Mouse (Mus musculus) layer of hippocampus, adult 2 months (tissue): ENCODE results near the gene Ctrb1. TPM values are rescaled to one million over a fixed set of nuclear protein-coding genes. Genes with fewer than 3 reads are reported as not detected.

Source experiments
- DNase-seq, 2 experiments: peaks; one replicate each; pipeline ENCODE4 v3.0.0; 2022; ENCODE audit warnings: low spot score in 2 of 2
- H3K27ac ChIP-seq: fragments of 200-600 bp; 2 replicates; pipeline ENCODE4 v1.8.1; 2022
- H3K4me3 ChIP-seq: fragments of 200-600 bp; 2 replicates; pipeline ENCODE4 v1.8.1; 2022; ENCODE audit warnings: mild to moderate bottlenecking
- CTCF ChIP-seq: fragments of 200-600 bp; conservative IDR thresholded peaks from 2 replicates; pipeline ENCODE4 v1.8.1; 2022; ENCODE audit warnings: antibody characterized with exemption, mild to moderate bottlenecking, moderate library complexity
- total RNA-seq, 2 experiments: library from RNA; stranded (reverse); gene quantifications; 2 replicates each; pipeline ENCODE4 v1.2.3; 2021

The Ctrb1 gene
- total RNA-seq, 2 experiments from 2014 or later: not detected

DNA sequence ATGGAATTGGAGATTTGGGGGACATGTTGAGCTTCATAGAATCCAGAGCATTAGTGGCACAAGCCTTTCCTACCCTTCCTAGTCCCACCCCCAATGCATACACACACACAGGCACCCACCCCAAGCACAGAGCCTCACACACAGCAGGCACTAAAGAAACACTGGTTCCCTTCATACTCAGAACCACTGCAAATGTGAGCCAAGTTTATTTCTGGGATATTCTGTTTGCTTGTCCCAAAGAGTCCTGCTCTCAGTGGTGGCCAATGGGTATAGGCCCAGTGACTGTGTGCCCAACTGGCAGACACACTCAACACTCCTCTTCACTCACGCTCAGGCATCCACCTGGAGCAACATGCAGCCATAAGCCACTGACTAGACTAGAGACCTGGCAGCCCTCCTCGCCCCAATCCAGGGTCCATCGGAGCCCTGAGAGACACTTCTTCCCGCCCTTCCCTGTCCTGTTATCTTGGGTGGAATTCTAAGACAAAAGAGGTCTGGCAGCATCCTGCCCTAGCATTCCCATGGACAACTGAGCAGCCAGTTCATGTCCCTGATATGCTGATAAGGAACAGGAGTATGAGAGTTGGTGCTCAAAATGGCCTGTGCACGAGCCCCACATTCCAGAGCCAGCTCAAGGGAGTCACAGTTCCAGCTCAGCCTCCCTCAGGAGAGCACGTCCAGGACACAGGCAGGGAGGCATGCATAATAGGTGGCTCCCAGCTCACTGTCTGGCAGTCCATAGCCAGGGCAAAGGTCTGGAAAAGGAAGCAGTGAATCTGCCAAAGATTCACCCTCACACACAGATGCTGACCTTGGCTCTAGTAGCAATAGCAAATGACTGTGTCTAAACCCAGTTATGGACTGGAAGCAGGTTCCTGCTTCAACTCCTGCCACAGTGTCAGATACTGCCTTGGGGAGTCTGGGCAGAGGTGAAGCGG, 38.7 kb upstream of the Ctrb1 start:
- H3K4me3 ChIP-seq: peak overlapping the region; percentile 93
- peak overlapping the region; percentile 97 for H3K27ac ChIP-seq
- TF ChIP-seq CTCF: no peak
- DNase-seq: no peak

DNA sequence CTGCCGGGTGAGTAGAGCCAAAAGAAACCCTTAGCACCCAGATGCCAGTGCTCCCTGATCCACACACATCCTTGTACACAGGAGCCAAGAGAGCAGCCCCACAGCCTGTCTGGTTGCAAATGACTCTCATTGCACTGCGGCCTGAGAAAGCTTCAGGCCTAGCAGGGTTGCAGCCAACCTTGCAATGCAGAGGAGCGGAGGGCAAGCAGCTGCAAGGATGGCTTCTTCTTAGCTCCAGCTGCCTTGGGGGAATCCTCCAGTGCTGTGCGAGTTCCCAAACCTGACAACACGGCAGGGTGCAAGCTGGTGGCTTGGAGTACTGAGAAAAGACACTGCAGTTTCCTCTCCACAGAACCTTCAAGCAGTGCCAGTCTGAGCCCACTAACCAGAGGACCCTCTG, 37.7 kb upstream of the Ctrb1 start:
- no peak overlapping the region; the same call in 1 of the 2 replicates for H3K4me3 ChIP-seq
- peak overlapping the region; percentile 97 for H3K27ac ChIP-seq
- TF ChIP-seq CTCF: no peak
- DNase-seq: no peak

DNA sequence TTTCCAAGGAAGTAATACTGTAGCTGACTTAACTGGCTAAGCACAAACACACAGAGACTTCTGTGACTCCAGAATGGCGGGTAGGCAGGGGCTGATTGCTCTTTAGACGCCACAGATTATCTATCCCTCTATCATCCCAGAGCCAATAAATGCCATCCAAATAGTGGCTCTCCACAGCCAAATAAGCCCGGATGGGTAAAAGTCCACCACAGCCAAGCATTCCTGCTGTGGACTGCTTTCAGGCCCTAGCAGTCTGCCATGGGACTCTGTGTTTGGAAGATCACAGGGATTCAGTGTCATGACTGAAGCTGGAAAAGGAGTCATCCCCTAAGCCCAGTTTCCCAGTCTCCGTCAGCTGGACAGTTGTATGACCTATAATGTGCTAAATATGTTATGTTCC, 36.7 kb upstream of the Ctrb1 start:
- TF ChIP-seq CTCF: no peak
- H3K27ac ChIP-seq: peak overlapping the region; percentile 97
- H3K4me3 ChIP-seq: no peak overlapping the region
- DNase-seq: no peak

DNA sequence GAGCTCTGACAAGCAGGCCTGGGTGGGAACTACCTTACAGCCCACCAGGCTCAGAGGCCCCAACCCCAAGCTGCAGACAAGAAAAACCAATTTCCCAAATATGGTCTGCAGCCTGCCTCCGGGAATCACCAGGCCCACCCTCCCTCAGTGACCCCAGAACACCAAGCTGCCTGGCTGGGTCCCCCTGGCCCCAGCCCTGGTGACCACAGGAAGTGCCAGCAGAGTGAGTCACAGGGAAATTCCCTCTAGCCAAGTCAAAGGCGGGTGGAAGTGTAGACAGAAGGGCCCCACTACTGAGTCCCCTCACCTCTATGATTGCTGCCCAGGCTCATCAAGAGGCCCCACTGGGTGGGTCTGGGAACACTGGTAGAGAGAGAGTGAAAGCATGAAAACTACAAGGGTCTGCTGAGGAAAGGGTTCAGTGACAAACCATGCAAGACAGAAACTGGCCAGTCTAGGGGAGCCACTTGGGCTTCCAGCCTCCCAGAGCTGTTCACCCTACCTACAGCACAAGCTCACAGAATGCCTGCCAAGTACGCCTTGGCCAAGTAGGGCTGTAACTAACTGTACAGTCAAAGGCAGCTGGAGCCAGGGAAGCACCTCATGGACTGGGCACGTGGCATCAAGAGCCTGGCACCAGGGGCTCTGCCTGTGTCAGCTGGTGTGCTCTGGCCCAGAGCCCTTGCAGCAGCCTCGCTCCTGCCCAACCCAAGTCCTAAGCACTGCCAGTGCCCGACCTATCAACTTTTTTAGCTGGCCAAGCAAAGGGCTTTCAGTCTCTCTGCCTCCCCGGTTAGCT, 35.5 kb upstream of the Ctrb1 start:
- no peak for TF ChIP-seq CTCF
- peak overlapping the region; percentile 97 for H3K27ac ChIP-seq
- peak; percentile 58 to 82 for DNase-seq

DNA sequence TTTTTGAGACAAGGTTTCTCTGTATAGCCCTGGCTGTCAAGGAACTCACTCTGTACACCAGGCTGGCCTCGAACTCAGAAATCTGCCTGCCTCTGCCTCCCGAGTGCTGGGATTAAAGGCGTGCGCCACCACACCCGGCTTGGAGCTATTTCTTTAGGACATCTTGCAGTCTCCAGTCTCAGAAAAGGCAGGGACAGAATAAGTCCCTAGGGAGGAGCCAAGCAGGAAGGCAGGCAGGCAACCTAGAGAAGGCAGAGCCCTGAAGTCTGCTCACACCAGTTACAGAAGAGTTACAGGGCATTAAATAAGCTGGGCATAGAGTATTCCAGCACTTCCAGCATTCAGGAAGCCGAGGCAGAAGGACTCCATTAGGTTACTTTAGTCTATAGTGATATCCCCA, 34.5 kb upstream of the Ctrb1 start:
- no peak for DNase-seq
- no peak for TF ChIP-seq CTCF
- no peak overlapping the region for H3K4me3 ChIP-seq
- peak overlapping the region; percentile 97; the same call in 1 of the 2 replicates for H3K27ac ChIP-seq

More for the DNA sequence above, 35.5 kb upstream of the Ctrb1 start:
- no peak overlapping the region for H3K4me3 ChIP-seq

DNA sequence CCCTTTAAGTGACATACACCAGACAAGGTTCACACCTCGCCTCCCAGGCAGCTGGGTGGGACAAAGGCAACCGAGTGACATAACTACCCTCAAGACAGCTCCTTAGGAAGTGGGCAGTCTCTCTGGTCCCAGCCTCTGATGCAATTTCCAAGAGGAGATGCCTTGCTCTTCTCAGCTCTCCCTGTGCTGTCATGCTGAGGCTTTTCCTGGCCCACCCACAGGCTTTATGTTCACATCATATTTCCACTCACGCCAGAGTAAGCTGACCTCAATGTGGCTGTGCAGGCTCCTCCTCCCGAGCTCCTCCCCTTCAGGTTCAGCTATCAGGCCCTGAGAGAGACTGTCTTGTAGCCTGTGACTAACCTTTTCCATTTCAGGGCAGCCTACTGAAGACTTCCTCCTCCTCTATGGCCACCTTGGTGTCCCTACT, 29.3 kb upstream of the Ctrb1 start:
- Histone ChIP-seq H3K27ac (peak overlapping the region; percentile 43), H3K4me3 (no peak overlapping the region)
- TF ChIP-seq CTCF: no peak
- no peak for DNase-seq

DNA sequence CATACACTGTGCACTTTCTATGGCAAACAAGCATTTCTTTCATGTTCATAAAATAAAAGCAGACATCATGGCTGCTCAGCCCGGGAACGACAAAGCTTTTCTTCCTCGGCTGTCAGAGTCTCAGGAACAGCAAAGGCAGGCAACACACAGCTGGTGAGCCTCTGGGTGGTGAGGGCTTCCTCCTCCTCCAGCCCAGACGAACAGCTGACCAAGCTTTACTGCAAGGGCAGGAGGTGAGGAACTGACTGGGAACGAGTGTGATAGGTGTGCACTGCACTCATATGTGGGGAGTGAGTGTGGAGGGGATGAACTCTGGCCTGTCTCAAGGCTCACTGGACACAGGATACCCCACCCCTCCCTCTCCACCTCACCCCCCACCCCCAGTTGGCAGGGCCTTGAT, 28.1 kb upstream of the Ctrb1 start:
- H3K27ac ChIP-seq: peak overlapping the region; percentile 96
- no peak for DNase-seq

DNA sequence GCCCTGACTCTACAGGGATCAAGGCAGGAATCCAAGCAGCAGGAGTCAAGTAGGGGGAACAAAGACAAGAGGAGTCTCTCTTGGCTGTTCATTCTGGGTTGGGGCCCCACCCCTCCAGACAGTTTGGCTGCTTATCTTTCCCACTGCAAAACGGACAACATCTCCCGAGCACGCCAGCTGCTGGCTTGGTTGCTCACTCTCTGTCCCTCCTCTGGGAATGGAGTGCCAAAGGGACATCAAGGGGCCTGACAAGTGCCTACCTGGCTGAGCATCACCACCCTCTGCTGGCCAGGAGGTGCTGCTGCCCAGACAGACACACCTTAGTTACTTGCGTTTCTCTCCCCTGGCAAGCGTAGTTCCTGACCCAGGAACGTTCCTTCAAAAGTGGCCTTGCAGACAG, 27.1 kb upstream of the Ctrb1 start:
- TF ChIP-seq CTCF: peak; percentile 57
- Histone ChIP-seq H3K27ac (peak overlapping the region; percentile 96), H3K4me3 (no peak overlapping the region)
- DNase-seq: no peak

More for the DNA sequence above, 28.1 kb upstream of the Ctrb1 start:
- TF ChIP-seq CTCF: no peak
- no peak overlapping the region for H3K4me3 ChIP-seq

DNA sequence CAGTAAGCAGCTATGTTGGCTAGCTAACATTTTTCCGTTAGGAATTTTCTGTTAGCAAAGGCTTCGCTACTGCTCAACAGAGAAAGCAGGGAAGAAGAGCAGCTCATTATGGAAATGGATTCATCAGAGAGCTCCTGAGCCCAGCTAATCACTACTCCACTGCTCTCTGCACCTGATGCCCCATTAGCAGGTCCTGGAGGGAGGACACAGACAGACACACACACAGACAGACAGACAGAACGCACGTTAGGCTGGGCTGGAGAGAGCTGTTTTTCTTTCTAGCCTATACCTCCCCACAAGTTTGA, 26.6 kb upstream of the Ctrb1 start:
- Histone ChIP-seq H3K4me3 (no peak overlapping the region), H3K27ac (peak overlapping the region; percentile 96)
- no peak for TF ChIP-seq CTCF
- DNase-seq: no peak

DNA sequence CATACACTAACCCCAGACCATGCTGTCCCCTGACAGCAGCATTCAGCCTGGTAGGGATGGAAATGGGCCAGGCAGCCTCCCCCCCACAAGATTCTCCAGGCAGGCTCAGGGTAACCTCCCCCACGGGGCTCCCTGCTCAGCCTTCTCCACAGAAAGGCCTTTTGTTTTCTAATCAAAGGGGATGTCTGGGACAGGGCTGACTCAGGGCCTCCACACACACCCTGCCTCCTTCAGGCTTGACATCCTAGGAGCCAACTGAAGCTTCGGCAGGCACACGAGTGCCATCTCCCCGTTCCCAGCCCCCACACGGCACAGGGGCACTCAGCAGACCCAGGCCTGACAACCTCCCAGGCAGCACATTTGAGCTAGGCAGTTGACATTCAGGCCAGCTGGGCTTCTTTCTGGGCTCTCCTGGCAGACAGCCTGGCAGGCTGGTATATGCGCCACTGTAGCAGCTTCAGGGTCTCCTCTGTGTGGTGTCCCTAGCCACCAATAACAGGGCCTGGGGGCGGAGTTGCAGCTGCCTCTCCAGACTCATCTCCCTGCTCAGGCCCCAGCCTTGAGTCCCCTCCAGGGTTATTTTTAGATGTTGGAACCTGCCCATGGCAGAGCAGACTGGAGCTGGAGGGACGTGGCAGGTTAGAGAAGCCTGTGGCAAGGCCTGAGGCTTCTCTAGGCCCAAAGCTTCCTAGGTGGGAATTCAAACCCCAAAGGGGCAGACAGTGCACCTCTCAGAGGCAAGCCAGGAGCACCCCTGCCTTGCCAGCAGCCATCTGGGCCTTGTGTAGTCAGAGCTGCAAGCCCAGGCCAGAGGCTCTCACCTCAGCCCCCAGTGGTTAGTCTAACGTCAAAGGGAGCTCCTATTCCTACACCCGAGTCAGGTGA, 26.0 kb upstream of the Ctrb1 start:
- Histone ChIP-seq H3K4me3 (peak overlapping the region; percentile 2), H3K27ac (peak overlapping the region; percentile 96)
- no peak for TF ChIP-seq CTCF
- peak; percentile 75 to 76 for DNase-seq

DNA sequence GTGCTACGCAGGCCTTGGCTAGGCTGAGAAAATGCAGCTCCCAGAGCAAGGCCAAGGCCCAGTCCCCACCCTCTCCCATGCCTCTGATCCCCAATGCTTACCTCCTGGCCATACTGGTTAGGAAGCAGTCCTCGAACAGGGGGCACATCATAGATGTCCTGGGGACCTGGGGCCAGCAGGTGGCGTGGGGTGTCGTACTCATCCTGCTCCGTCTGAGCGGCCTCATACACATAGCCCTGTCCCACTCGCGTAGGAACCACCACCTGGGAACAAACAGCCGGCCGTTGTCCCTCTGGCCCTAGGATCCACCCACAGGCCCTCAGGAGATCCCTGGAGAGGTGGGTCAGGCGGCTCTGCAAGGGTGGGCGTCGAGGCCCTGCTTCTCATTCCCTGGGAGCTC, 24.7 kb upstream of the Ctrb1 start:
- peak overlapping the region; percentile 96; the same call in 1 of the 2 replicates for H3K27ac ChIP-seq
- no peak overlapping the region for H3K4me3 ChIP-seq
- no peak for DNase-seq
- no peak for TF ChIP-seq CTCF

DNA sequence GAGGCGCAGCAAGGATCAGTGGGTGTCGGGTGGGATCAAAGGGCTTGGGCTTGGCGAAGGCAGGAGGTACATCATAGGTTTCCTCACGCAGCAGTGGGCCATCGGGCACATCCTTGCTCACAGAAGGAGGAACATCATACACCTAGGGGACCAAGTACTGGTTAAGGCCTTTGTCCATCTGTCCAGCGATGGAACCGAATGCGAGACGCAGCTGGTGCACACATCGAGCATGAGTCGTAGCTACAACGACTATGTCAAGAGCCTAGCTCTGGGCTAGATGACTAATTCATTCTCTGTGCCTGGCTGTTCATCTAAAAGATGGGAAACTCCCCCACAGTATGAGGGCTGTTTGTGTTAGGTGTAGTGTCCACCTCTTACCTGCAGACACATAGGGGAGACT, 23.5 kb upstream of the Ctrb1 start:
- TF ChIP-seq CTCF: no peak
- Histone ChIP-seq H3K4me3 (no peak overlapping the region), H3K27ac (peak overlapping the region; percentile 76)
- no peak for DNase-seq
